Mouse (Mus musculus): ENCODE measurements at regions not wholly inside any gene's neighbourhood (a gene's known extent, or its start where the extent isn't known, plus 50 kb on each side); places are given as distances from the start of the nearest gene placed in this dataset.

GRCm38 (mm10) chr8:35321270-35321865 is 444.2 kb upstream of the Gm19410 start:
- DNase-seq (ENCODE audit: low spot score) = no peak

GRCm38 (mm10) chr8:35323180-35323975 is 442.2 kb upstream of the Gm19410 start:
- DNase-seq (ENCODE audit: low spot score) = no peak

All from ovary, postnatal 10 days (tissue).